Mouse (Mus musculus) heart, adult 18-20 months (tissue): ENCODE measurements at regions not wholly inside any gene's neighbourhood (a gene's known extent, or its start where the extent isn't known, plus 50 kb on each side); places are given as distances from the start of the nearest gene placed in this dataset.

Experiments
- DNase-seq, 2 experiments: peaks; one replicate each; pipeline ENCODE4 v3.0.0; 2021 to 2022; ENCODE audit warnings: mixed read lengths in 1 of 2

- peak in 1 of 2 experiments; percentile 16 for DNase-seq
These were observed 57.4 kb upstream of the Frmd6 start for GRCm38 (mm10) chr12:70767959-70768358.

DNA sequence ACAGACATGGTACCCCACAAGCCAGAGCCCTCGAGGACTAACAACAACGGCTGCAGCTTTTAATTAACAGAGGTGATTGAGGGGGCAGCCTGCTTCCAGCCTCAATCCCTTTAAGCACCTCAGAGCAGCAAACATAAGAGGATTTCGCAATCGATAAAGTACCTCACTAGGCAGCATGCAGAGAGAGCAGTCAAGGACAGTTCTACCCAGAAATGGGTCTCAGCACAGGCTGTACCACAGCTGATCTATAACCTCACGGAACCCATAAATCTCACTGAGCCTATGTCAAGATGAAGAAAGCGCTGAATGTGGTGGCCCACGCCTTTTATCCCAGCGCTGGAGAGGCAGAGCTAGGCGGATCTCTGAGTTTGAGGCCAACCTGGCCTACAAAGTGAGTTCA lies 56.6 kb upstream of the Frmd6 start:
- no peak for DNase-seq

DNA sequence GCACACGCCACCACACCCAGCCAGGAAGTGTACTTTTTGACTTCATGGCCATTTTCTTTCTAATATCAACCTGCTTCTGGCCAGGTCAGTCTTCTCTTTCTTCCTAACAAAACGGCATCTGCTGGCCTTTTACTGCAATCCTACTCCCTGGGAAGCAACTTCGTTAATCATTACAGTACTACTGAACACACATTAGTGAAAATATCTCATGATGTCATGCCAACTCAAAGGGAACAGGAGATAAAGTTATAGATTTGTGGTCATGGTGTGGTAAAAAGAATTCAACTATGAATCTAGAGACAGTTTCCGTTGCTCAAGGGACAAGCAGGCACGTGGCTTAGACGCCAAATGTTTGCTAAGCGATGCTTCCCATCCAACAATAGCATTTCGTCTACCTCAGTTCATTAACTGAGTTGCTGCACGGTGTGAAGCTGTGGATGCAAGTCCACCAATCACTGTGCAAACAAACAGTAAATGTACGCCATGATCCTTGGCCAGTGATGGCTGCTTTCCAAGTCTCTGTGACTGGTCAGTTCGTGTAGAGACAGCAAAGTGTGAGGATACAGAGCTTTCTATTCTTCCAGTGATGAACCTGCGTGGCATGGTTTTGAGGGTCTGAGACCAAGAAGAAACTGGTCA lies 55.7 kb upstream of the Frmd6 start:
- DNase-seq, result no peak

- DNase-seq, result no peak
These were observed 51.3 kb upstream of the Frmd6 start for GRCm38 (mm10) chr12:70774006-70774405.

DNA sequence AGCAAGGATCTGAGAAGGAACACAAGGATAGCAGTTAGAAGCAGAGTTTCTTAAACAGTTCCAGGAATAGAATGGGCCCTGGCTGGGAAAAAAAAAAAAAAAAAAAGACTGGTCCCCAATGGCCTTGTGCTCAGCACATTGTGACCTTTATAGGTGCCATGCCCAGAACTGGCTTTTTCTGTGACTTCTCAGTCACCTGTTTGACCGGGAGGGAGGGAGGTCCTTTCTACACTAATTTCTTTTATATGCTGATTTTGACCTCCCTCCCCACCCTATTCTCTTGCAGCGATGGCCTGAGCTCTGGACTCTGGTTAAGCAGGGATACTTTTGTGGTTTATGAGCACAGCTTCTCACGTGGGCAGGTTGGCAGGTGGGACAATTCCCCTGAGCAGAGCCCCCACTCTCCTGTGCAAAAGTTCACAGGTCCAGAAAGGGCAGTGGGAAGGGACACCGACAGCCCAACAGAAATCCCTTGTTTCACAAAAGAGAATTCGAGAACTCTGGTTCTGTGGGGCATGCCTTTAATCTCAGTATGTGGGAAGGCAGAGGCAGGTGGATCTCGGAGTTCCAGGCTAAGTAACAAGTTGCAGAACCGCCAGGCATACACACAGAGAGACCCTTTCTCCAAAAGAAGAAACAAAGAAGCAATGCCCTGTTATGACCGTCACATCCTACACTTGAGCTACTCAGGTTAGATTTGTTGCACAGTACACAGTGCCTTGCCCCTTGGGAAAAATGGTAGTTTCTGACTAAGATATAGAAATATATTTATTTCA lies 50.3 kb upstream of the Frmd6 start:
- no peak for DNase-seq
